Mouse (Mus musculus) heart, embryonic 10.5 days (tissue): Measurements from ENCODE around the gene Olfr390. TPM values are rescaled to one million over a fixed set of nuclear protein-coding genes. Genes with fewer than 3 reads are reported as not detected.

Experiments used
- DNase-seq: peaks from one replicate; pipeline ENCODE4 v3.0.0-alpha.2; 2017; ENCODE audit warnings: low spot score
- H3K27ac ChIP-seq: fragments of 300-500 bp; sonication (generic); 2 replicates; pipeline ENCODE4 v1.5.1; 2016; ENCODE audit warnings: mild to moderate bottlenecking
- H3K27me3 ChIP-seq: fragments of 300-500 bp; sonication (generic); 2 replicates; pipeline ENCODE4 v1.6.1; 2016; ENCODE audit warnings: mild to moderate bottlenecking; ENCODE audit not compliant: poor library complexity, insufficient read depth, severe bottlenecking
- H3K36me3 ChIP-seq: fragments of 300-500 bp; sonication (generic); 2 replicates; pipeline ENCODE4 v1.6.1; 2016; ENCODE audit warnings: mild to moderate bottlenecking, moderate library complexity
- H3K4me1 ChIP-seq: fragments of 300-500 bp; sonication (generic); 2 replicates; pipeline ENCODE4 v1.6.1; 2016; ENCODE audit warnings: mild to moderate bottlenecking
- H3K4me3 ChIP-seq: fragments of 300-500 bp; sonication (generic); 2 replicates; pipeline ENCODE4 v1.5.1; 2016; ENCODE audit warnings: mild to moderate bottlenecking, moderate library complexity
- H3K9me3 ChIP-seq: fragments of 300-500 bp; sonication (generic); 2 replicates; pipeline ENCODE4 v1.6.1; 2016; ENCODE audit warnings: mild to moderate bottlenecking, moderate library complexity
- WGBS: fragments of 180-500 bp; shearing (Covaris S2); methylation state at CpG from one replicate; pipeline ENCODE4 v1.1.7; 2016; 5-methylcytosine and 5-hydroxymethylcytosine counted together
- polyA plus RNA-seq: library from polyadenylated mRNA; unstranded; fragments of >200 nt; fragmentation: Nextera tagmentation; extraction: Ambion mirVana; gene quantifications from 2 replicates; pipeline ENCODE4 v1.2.1, GENCODE M21; 2016

Gene Olfr390
- not detected in 2 replicates for polyA plus RNA-seq

DNA sequence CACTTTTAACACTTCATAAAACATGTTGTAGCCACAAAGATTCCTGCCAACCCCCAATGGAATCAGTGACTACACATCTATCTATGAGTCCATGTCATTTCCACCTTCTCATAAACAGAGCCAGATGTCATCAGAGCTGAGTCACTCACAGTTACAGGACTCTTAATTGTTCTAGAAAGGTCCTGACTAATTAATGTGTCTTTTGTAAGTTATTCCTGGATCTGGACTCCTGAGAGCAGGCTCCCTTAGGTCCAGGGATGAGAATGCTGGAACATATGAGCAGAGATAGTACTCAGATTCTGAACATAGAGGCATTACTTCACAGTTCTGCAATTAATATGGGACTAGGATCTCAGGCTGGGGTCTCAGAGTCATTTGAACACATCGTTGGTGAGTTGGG, at the start of gene Olfr390:
Olfr390 (plus strand) TSS at position 301 of the 400 bp plus-strand sequence.
- Histone ChIP-seq H3K4me3 (no peak within 1 kb of the TSS), H3K9me3 (0 out of 2 replicates have a peak, but pooled peaks cover 4% of the 10 kb centered on the region), H3K27me3 (no peaks in the 10 kb centered on the region), H3K4me1 (no peaks in the 10 kb centered on the region), H3K36me3 (no peaks in the 10 kb centered on the region), H3K27ac (no peak within 1 kb of the TSS)
- DNase-seq: no peak
- WGBS: 74% methylated on average over 1 of the region's 1 CpGs

DNA sequence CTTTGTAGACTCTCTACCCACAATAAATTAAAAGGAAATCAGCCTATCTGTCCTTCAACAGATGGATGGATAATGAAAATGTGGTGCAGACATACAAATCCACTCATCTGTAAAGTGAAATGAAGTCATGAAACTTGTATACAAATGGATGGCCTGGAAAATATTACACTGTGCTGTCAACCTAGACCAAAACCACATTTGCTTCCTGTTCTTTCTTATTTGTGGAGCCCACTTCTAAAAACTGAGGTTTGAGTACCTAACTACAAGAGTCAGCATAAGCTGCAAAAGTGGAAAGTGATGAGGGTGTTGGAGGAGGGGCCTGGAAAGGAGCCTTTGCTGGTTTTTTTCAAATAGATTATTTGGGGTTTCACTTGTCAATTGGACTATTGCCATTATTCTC, 23.6 kb upstream of the Olfr390 start:
- Histone ChIP-seq H3K4me1 (no peaks in the 10 kb centered on the region), H3K27me3 (no peaks in the 10 kb centered on the region), H3K36me3 (no peaks in the 10 kb centered on the region), H3K9me3 (peaks cover 28% of the 10 kb centered on the region), H3K27ac (no peak overlapping the region), H3K4me3 (no peak overlapping the region)
- DNase-seq: no peak

DNA sequence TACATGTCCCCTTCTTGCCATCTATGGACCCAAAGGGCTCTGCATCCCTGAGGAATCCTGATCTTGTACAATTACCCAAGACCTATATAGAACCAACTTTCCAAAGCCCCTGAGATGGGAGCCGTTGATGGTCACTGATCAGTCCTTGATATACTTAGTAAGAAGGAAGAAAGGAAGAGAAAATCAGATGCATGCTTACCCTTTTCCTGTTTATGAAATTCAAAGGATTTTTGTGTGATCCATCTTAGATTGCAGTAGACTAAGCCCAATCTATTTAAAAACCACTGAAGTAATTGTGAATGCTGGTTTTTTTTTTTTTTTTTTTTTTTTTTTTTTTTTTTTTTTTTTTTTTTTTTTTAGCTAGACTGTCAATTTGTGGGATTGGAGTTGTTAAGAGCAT, 2.2 kb upstream of the Olfr390 start, which contains the start of gene Olfr389:
Olfr389 (minus strand) TSS at position 101 of the 400 bp plus-strand sequence.
- Histone ChIP-seq H3K4me3 (no peak within 1 kb of the TSS), H3K4me1 (no peaks in the 10 kb centered on the region), H3K27me3 (no peaks in the 10 kb centered on the region), H3K27ac (no peak within 1 kb of the TSS), H3K9me3 (peaks cover 4% of the 10 kb centered on the region; the same call in 1 of the 2 replicates), H3K36me3 (no peaks in the 10 kb centered on the region)
- no peak for DNase-seq
- WGBS: 74% methylated on average over 1 of the region's 1 CpGs

DNA sequence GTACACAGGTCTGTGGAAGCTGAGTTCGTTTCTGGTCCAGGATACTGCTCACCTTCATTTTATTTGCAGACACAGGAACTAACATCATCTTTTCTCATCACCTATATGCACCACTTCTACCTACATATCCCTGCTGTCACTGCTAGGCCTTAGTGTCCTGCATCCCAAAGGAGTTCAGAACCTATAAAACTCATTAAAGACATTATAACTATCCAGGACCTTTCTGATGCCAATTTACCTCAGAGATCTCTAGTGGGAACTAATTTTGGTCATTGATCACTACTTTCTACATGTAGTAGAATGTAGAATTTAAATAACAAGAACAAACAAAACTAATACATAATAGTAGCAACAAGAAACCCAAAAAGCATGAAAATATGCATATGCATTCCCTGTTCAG, 20.2 kb downstream of the Olfr390 start, which contains the start of gene Olfr391-ps:
Olfr391-ps (minus strand) TSS at position 101 of the 400 bp plus-strand sequence.
- WGBS: 56% methylated on average over 1 of the region's 1 CpGs
- no peaks in the 10 kb centered on the region for H3K27me3 ChIP-seq
- H3K36me3 ChIP-seq: no peaks in the 10 kb centered on the region
- no peak within 1 kb of the TSS for H3K27ac ChIP-seq
- no peak within 1 kb of the TSS for H3K4me3 ChIP-seq
- no peaks in the 10 kb centered on the region for H3K4me1 ChIP-seq
- H3K9me3 ChIP-seq: no peaks in the 10 kb centered on the region
- DNase-seq: no peak

DNA sequence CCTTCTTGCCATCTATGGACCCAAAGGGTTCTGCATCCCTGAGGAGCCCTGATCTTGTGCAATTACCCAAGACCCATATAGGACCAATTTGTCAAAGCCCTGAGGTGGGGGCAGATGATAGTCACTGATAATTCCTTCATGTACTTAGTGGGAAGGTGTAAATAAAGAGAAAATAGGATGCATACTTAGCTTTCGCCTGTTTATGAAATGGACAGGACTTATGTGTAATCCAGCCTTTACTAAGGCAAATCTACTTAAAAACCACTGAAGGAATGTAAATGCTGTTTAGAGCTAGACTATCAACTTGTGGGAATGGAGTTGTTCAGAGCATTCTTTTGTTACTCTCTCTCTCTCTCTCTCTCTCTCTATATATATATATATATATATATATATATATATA, 34.2 kb downstream of the Olfr390 start, which contains the start of gene Olfr392:
Olfr392 (minus strand) TSS at position 101 of the 400 bp plus-strand sequence.
- no peaks in the 10 kb centered on the region for H3K4me1 ChIP-seq
- no peak for DNase-seq
- H3K27ac ChIP-seq: no peak within 1 kb of the TSS
- H3K4me3 ChIP-seq: no peak within 1 kb of the TSS
- H3K27me3 ChIP-seq: no peaks in the 10 kb centered on the region
- no peaks in the 10 kb centered on the region for H3K9me3 ChIP-seq
- WGBS: 82% methylated on average over 1 of the region's 1 CpGs
- H3K36me3 ChIP-seq: no peaks in the 10 kb centered on the region

Other genes with a start within 250 kb of the Olfr390 start
- gene Olfr385, start 190.0 kb upstream of the Olfr390 start, polyA plus RNA-seq: not detected in 2 replicates
- gene Olfr384, start 184.4 kb upstream of the Olfr390 start, polyA plus RNA-seq: not detected in 2 replicates
- gene Zfp735, start 94.2 kb upstream of the Olfr390 start, polyA plus RNA-seq: not detected in 2 replicates
- gene Olfr389, start 2.3 kb upstream of the Olfr390 start, polyA plus RNA-seq: not detected in 2 replicates
- gene Olfr391-ps, start 20.1 kb downstream of the Olfr390 start, polyA plus RNA-seq: not detected in 2 replicates
- not detected in 2 replicates for gene Olfr392, start 34.1 kb downstream of the Olfr390 start, polyA plus RNA-seq
- gene Olfr393, start 68.5 kb downstream of the Olfr390 start, polyA plus RNA-seq: not detected in 2 replicates
- gene Olfr394, start 107.8 kb downstream of the Olfr390 start, polyA plus RNA-seq: not detected in 2 replicates
- gene Olfr395, start 126.3 kb downstream of the Olfr390 start, polyA plus RNA-seq: not detected in 2 replicates
- not detected in 2 replicates for gene Olfr23, start 153.7 kb downstream of the Olfr390 start, polyA plus RNA-seq
- gene Olfr397, start 177.9 kb downstream of the Olfr390 start, polyA plus RNA-seq: not detected in 2 replicates
- gene Olfr398, start 207.4 kb downstream of the Olfr390 start, polyA plus RNA-seq: not detected in 2 replicates